Mouse (Mus musculus) testis, adult 2 months (tissue): ENCODE measurements around the gene Bap1.

Experiments used
- CTCF ChIP-seq: fragments of 200-500 bp; IDR thresholded peaks from 2 replicates; pipeline ENCODE4 v1.5.1; 2012; ENCODE audit warnings: low read depth, mild to moderate bottlenecking, inconsistent platforms, low read length, moderate library complexity; ENCODE audit not compliant: control insufficient read depth, insufficient read depth, insufficient replicate concordance
- POLR2A ChIP-seq: fragments of 200-500 bp; IDR thresholded peaks from 2 replicates; pipeline ENCODE4 v1.6.1; 2012; ENCODE audit warnings: low read depth, mild to moderate bottlenecking, inconsistent platforms, low read length, moderate library complexity; ENCODE audit not compliant: control insufficient read depth

- TF ChIP-seq CTCF (no peak), POLR2A (no peak)
These were observed 10.7 kb upstream of the Bap1 start for GRCm38 (mm10) chr14:31240528-31240927.
